Mouse (Mus musculus): ENCODE data around the gene Mecom.

- TF ChIP-seq CTCF (conservative IDR thresholded peaks at IDR 0.05 in 1 of 2, IDR thresholded peaks at IDR 0.05 in 1 of 2; ENCODE audit: low read depth in 2 of 2, low read length in 2 of 2) (no peak), POLR2A (IDR thresholded peaks at IDR 0.05; ENCODE audit: low read depth, low read length) (no peak), JUN (IDR thresholded peaks at IDR 0.05; ENCODE audit: insufficient read depth, low read depth, low read length) (no peak), USF2 (conservative IDR thresholded peaks at IDR 0.05; ENCODE audit: low read depth, low read length) (no peak), E2F4 (IDR thresholded peaks at IDR 0.05; ENCODE audit: insufficient replicate concordance, low read depth, low read length) (no peak), GABPA (IDR thresholded peaks at IDR 0.05; ENCODE audit: insufficient replicate concordance, low read depth, low read length) (no peak)
These were observed 3.5 kb downstream of the Mecom start for GRCm38 (mm10) chr3:30544305-30544704.

Data from CH12.LX (cell line).